Mouse (Mus musculus): ENCODE results near the gene Scarb2. TPM values are rescaled to one million over a fixed set of nuclear protein-coding genes. Genes with fewer than 3 reads are reported as not detected.

Gene Scarb2
- polyA plus RNA-seq, 1 experiment from 2014 or later, result 7.0 TPM

DNA sequence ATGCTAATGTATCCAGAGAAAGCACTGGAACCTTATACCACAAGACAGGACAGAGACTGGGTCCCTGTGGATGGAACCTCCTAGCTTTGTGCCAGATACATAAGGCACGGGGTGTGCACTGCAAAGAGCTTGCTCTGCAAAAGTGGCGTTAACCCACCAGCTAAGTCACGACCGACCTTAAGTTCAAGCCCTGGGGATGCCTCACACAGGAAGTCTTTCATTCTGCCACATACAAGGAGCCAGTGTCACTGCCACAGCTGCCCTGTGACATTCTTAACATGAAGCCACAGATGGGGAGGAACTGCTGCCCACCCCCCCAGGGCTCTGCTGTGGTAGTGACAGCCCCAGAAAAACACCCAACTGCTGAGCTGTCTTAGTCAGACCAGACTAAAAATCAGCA is 15.9 kb downstream of the Scarb2 start:
- WGBS (ENCODE audit: insufficient replicate concordance), result 40% methylated on average over 4 of the region's 4 CpGs
- H3K4me1 ChIP-seq (replicated peaks), result peaks cover 44% of the 10 kb centered on the region
- no peak overlapping the region for H3K4me3 ChIP-seq (replicated peaks)
- H3K36me3 ChIP-seq (replicated peaks), result no peaks in the 10 kb centered on the region
- no peaks in the 10 kb centered on the region for H3K27me3 ChIP-seq
- ATAC-seq (ENCODE audit: insufficient read depth), result no peak
- no peak overlapping the region for H3K9ac ChIP-seq
- no peak overlapping the region for H3K4me2 ChIP-seq
- no peak overlapping the region for H3K27ac ChIP-seq (replicated peaks)
- H3K9me3 ChIP-seq (replicated peaks), result no peaks in the 10 kb centered on the region

DNA sequence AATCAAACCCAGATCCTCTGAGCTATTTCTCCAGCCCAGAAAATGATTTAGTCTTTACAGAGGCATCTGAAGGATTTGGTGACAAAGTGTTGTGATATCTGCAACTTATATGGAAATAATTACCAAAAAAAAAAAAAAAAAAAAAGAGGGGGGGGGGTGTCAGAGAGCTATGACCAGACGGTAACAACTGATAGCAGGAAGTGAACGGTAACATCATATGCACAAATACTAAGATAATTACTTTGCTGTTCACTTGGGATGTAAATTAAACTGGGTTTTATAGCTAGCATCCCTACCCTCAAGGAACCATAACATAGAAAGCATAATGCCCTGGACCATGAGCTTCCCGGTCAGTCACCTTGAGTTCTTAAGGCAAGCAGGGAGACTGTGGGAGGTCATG is 16.3 kb downstream of the Scarb2 start:
- no peak overlapping the region for H3K4me2 ChIP-seq
- no peaks in the 10 kb centered on the region for H3K27me3 ChIP-seq
- H3K27ac ChIP-seq (replicated peaks), result no peak overlapping the region
- no peak overlapping the region for H3K9ac ChIP-seq
- WGBS (ENCODE audit: insufficient replicate concordance), result 33% methylated on average over 3 of the region's 3 CpGs
- peaks cover 39% of the 10 kb centered on the region for H3K4me1 ChIP-seq (replicated peaks)
- ATAC-seq (ENCODE audit: insufficient read depth), result no peak
- H3K36me3 ChIP-seq (replicated peaks), result no peaks in the 10 kb centered on the region
- H3K4me3 ChIP-seq (replicated peaks), result no peak overlapping the region
- no peaks in the 10 kb centered on the region for H3K9me3 ChIP-seq (replicated peaks)

DNA sequence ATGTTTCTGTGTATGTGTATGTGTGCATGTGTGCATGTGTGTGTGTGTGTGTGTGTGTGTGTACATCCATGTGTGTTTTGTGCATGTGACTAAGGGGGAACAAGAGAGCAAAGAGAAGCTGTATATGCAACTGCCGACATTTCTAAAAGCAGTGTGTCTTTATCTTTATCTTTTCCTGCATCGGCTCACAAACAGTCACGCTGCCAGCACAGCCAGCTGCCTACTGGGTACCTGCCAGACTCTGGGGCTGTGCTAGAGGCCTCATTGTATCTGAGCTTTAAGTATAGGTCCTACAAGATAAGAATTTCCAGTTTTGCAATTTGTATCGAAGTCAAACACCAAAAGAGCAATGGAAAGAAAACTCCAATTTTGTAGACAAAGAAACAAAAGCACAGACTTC is 17.1 kb downstream of the Scarb2 start:
- no peak overlapping the region for H3K9ac ChIP-seq
- peaks cover 40% of the 10 kb centered on the region for H3K4me1 ChIP-seq (replicated peaks)
- no peak overlapping the region for H3K27ac ChIP-seq (replicated peaks)
- no peaks in the 10 kb centered on the region for H3K27me3 ChIP-seq
- H3K9me3 ChIP-seq (replicated peaks), result no peaks in the 10 kb centered on the region
- no peak overlapping the region; the same call in 1 of the 2 replicates for H3K4me2 ChIP-seq
- H3K4me3 ChIP-seq (replicated peaks), result no peak overlapping the region
- 14% methylated on average over 4 of the region's 4 CpGs for WGBS (ENCODE audit: insufficient replicate concordance)
- ATAC-seq (ENCODE audit: insufficient read depth), result peak; percentile 56; the same call in 1 of the 2 replicates
- 0 out of 2 replicates have a peak, but pooled peaks cover under 1% of the 10 kb centered on the region for H3K36me3 ChIP-seq (replicated peaks)

DNA sequence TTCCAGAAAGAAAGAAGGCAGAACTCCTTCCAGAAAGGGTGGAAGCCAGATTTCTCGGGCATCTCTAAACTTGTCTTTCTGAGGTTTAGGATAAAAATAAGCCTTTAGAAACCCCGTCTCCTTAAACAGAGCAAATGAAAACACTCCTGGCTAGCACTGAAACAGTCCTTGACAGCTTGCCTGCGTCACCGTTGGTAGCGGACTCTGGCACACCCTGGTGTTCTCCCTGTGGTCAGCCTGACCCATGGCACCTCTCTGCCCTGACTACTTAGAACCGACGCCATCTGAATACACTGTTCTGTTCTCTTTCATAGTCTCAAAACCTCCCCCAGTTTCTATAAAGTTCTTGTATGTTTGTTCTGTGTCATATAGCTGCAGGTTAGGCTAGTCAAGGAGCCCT is 17.7 kb downstream of the Scarb2 start:
- H3K36me3 ChIP-seq (replicated peaks), result peaks cover 5% of the 10 kb centered on the region; the same call in 1 of the 2 replicates
- no peaks in the 10 kb centered on the region for H3K27me3 ChIP-seq
- H3K4me2 ChIP-seq, result no peak overlapping the region; the same call in 1 of the 2 replicates
- WGBS (ENCODE audit: insufficient replicate concordance), result 61% methylated on average over 7 of the region's 7 CpGs
- H3K27ac ChIP-seq (replicated peaks), result no peak overlapping the region
- H3K9ac ChIP-seq, result no peak overlapping the region
- no peaks in the 10 kb centered on the region for H3K9me3 ChIP-seq (replicated peaks)
- H3K4me3 ChIP-seq (replicated peaks), result no peak overlapping the region
- H3K4me1 ChIP-seq (replicated peaks), result peaks cover 40% of the 10 kb centered on the region
- no peak for ATAC-seq (ENCODE audit: insufficient read depth)

DNA sequence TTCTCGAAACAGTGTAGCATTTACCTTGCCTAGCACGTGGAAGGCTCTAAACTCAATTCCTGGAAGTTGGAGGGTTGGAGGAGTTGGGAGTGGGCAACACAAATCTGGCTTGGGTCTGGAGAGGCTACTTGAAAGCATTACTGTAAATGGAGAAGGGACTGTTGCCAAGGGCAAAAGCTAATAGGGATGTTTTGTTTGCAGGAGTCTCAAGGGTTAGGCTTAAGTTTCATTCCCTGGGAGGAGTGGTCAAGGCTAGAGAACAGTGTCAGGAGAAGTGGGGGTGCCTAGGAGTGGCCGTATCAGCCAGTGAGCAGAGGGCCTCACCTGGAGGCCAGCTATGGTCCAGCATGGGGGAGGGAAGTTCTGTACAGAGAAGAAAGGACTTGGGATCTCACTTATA is 18.2 kb downstream of the Scarb2 start:
- Histone ChIP-seq H3K9me3 (replicated peaks) (no peaks in the 10 kb centered on the region), H3K27ac (replicated peaks) (no peak overlapping the region), H3K4me1 (replicated peaks) (peaks cover 40% of the 10 kb centered on the region), H3K4me2 (no peak overlapping the region), H3K27me3 (no peaks in the 10 kb centered on the region), H3K36me3 (replicated peaks) (peaks cover 8% of the 10 kb centered on the region; the same call in 1 of the 2 replicates), H3K4me3 (replicated peaks) (no peak overlapping the region), H3K9ac (no peak overlapping the region)
- no peak for ATAC-seq (ENCODE audit: insufficient read depth)
- WGBS (ENCODE audit: insufficient replicate concordance), result 49% methylated on average over 3 of the region's 3 CpGs

DNA sequence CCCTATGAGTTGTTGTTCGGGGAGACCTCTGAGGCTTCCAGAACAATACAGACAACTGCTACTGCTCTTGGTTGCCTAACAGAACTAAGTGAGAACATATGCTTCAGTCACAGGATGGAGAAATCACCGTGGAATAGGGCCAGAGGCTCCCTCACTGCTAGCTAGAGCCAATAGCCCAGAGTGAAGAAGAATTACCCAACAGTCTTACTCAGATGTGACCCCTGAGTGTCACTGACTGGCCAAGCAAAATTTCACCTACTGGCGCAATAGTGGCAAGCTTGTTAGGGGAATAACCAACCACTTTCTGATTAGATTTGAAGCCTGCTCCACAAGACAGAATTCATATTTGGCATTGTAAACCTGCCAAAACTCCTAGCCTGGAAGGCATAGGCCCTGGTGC is 19.9 kb downstream of the Scarb2 start:
- no peaks in the 10 kb centered on the region for H3K9me3 ChIP-seq (replicated peaks)
- no peak overlapping the region for H3K4me2 ChIP-seq
- H3K27ac ChIP-seq (replicated peaks), result no peak overlapping the region
- H3K4me3 ChIP-seq (replicated peaks), result no peak overlapping the region
- H3K36me3 ChIP-seq (replicated peaks), result peaks cover 15% of the 10 kb centered on the region
- H3K4me1 ChIP-seq (replicated peaks), result peaks cover 40% of the 10 kb centered on the region
- 70% methylated on average over 3 of the region's 3 CpGs for WGBS (ENCODE audit: insufficient replicate concordance)
- no peak overlapping the region for H3K9ac ChIP-seq
- no peaks in the 10 kb centered on the region for H3K27me3 ChIP-seq
- ATAC-seq (ENCODE audit: insufficient read depth), result no peak

DNA sequence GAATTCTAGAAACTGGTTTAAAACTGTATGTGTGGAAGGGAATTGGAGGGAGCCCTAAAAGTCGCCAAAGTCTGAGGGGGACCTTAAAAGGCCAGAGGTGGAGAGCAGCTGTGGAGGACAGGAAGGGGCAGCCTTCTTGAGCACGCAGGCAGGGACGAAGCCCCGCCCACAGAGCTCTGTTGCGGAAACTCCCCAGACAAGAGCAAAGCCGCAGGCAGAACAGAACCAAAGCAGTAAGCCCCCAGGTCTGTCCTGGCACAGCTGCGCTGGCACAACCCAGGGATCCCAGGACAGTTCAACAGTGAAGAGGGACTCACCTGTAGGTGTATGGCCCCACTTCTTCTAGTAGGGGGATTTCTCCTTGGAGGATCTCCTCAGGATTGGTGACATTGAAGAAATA is 21.8 kb downstream of the Scarb2 start:
- no peak overlapping the region for H3K4me2 ChIP-seq

DNA sequence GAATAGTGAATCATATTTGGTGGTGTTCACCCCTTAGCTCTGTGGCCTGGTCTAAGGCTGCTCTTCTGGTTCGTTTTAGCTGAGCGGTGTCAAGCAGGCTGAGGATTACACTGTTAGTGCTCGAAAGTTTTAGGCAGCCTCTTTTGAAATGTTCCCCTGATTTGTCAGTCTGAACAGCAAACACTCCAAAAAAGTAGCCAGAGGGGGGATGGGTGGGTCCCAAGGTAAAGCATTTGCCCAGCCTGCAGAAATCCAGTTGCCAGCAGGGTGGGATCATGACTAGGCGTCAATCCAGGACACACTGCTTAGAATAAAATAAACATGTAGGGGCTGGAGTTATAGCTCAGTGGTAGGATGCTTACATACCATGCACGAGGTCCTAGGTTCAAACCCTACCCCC is 33.8 kb downstream of the Scarb2 start:
- peaks cover 12% of the 10 kb centered on the region; the same call in 1 of the 2 replicates for H3K4me1 ChIP-seq (replicated peaks)
- no peaks in the 10 kb centered on the region for H3K9me3 ChIP-seq (replicated peaks)
- H3K4me2 ChIP-seq, result no peak overlapping the region
- H3K9ac ChIP-seq, result no peak overlapping the region
- no peaks in the 10 kb centered on the region for H3K27me3 ChIP-seq
- H3K27ac ChIP-seq (replicated peaks), result no peak overlapping the region
- ATAC-seq (ENCODE audit: insufficient read depth), result no peak
- no peak overlapping the region for H3K4me3 ChIP-seq (replicated peaks)
- H3K36me3 ChIP-seq (replicated peaks), result no peaks in the 10 kb centered on the region
- WGBS (ENCODE audit: insufficient replicate concordance), result 66% methylated on average over 5 of the region's 5 CpGs

More for the DNA sequence above, 21.8 kb downstream of the Scarb2 start:
- Histone ChIP-seq H3K27me3 (no peaks in the 10 kb centered on the region), H3K36me3 (replicated peaks) (peaks cover 15% of the 10 kb centered on the region), H3K9me3 (replicated peaks) (no peaks in the 10 kb centered on the region), H3K4me3 (replicated peaks) (no peak overlapping the region), H3K9ac (no peak overlapping the region), H3K4me1 (replicated peaks) (peaks cover 23% of the 10 kb centered on the region), H3K27ac (replicated peaks) (no peak overlapping the region)
- no peak; the same call in 1 of the 2 replicates for ATAC-seq (ENCODE audit: insufficient read depth)
- 33% methylated on average over 7 of the region's 7 CpGs for WGBS (ENCODE audit: insufficient replicate concordance)

DNA sequence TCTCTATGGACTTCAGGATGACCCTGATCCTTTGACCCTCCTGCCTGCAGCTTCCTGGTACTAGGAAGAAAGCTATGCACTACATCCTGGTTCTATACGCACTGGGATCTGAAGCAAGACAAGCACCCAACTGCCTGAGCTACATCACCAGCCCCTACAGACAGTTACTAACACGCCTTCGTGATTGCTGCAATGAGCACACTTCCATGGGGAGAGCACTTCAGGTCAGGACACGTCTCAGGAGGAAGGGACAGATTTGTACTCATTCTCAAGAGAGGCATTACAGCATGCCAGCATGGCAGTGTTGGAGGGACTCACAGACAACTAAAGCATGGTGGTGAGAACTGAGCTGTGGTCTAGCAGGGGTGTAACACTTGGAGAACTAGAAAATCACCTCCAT is 35.1 kb downstream of the Scarb2 start:
- H3K4me2 ChIP-seq, result no peak overlapping the region
- WGBS (ENCODE audit: insufficient replicate concordance), result 78% methylated on average over 4 of the region's 4 CpGs
- no peaks in the 10 kb centered on the region for H3K36me3 ChIP-seq (replicated peaks)
- ATAC-seq (ENCODE audit: insufficient read depth), result no peak
- H3K9me3 ChIP-seq (replicated peaks), result no peaks in the 10 kb centered on the region
- H3K9ac ChIP-seq, result no peak overlapping the region
- no peak overlapping the region for H3K27ac ChIP-seq (replicated peaks)
- H3K4me1 ChIP-seq (replicated peaks), result peaks cover 23% of the 10 kb centered on the region; the same call in 1 of the 2 replicates
- no peak overlapping the region for H3K4me3 ChIP-seq (replicated peaks)
- H3K27me3 ChIP-seq, result no peaks in the 10 kb centered on the region

DNA sequence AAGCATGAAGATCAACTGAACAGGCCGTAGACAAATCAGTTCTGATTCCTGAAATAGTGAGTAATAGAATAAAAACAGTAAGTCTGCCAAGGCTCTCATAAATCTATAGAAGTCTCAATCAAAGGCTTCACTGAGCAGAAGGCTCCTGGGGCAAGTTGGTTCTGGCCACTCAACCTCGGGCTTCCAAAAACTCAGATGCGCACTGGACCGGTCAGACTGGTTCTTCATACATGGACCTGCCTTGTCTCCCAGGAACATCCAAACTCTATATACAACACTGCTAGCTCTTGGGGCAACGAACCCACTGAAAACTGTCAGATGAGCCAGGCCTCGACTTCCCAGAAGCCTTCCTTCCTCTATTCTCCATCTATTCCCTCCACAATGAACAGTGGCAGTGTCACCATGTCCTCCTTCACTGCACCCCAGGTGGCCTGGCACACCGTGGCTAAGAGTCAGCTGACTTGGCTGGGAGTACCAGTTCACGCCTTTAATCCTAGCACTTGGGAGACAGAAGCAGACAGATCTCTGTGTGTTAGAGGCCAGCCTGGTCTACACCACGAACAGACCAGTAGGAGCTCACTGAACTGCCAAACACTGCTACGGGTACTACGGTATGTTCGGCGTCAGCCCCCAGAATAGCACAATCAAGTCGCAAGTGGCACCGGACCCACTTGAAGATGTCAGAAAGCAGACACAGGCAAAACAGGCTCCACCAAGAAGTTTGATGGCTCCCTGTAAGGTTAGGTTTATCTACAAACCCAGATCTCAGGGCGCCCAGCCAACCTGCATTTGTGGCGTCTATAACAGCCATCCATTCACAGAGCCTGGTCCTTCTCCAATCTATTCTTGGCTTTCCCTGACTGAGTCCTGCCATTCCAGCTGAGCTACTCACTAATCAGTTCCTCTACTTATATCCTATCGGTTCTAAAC is 37.2 kb downstream of the Scarb2 start:
- Histone ChIP-seq H3K36me3 (replicated peaks) (no peaks in the 10 kb centered on the region), H3K27me3 (no peaks in the 10 kb centered on the region), H3K4me3 (replicated peaks) (no peak overlapping the region), H3K9me3 (replicated peaks) (no peaks in the 10 kb centered on the region), H3K4me2 (no peak overlapping the region), H3K9ac (no peak overlapping the region), H3K27ac (replicated peaks) (no peak overlapping the region), H3K4me1 (replicated peaks) (peaks cover 23% of the 10 kb centered on the region; the same call in 1 of the 2 replicates)
- ATAC-seq (ENCODE audit: insufficient read depth), result no peak
- 80% methylated on average over 18 of the region's 18 CpGs for WGBS (ENCODE audit: insufficient replicate concordance)

DNA sequence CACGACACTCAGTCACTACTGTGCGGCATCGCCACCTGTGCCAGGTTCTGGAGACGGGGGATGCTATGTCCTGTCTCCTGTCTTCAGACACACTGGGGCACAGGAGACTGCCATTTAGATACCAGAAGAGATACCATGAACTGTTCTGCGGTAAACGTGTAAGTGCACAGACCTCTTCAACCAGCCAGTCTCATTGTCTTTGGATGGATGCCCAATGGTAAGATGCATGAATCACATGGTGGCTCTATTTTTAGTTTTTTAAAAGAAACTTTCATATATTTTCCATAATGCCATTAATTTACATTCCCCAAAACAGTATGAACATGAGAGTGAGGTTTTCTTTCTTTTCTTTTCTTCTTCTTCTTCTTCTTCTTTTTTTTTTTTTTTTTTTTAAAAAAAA is 38.4 kb downstream of the Scarb2 start:
- Histone ChIP-seq H3K27ac (replicated peaks) (no peak overlapping the region), H3K27me3 (no peaks in the 10 kb centered on the region), H3K9ac (no peak overlapping the region), H3K4me2 (no peak overlapping the region), H3K4me3 (replicated peaks) (no peak overlapping the region), H3K9me3 (replicated peaks) (no peaks in the 10 kb centered on the region), H3K36me3 (replicated peaks) (no peaks in the 10 kb centered on the region), H3K4me1 (replicated peaks) (peaks cover 23% of the 10 kb centered on the region; the same call in 1 of the 2 replicates)
- ATAC-seq (ENCODE audit: insufficient read depth), result no peak
- WGBS (ENCODE audit: insufficient replicate concordance), result 77% methylated on average over 6 of the region's 6 CpGs

Measured in liver, embryonic 15.5 days (tissue).